Mouse (Mus musculus) yolk sac, embryonic 10.5 days (tissue): ENCODE measurements around the gene Ash1l.
"Not testable (repeated sequence)": the region's sequence is repeated elsewhere in the genome, so short reads cannot be mapped to it uniquely, and the experiment has no call there.

Experiments used
- DNase-seq: peaks from one replicate; pipeline ENCODE4 v3.0.0-alpha.2; 2017; ENCODE audit warnings: low spot score

The Ash1l gene

DNA sequence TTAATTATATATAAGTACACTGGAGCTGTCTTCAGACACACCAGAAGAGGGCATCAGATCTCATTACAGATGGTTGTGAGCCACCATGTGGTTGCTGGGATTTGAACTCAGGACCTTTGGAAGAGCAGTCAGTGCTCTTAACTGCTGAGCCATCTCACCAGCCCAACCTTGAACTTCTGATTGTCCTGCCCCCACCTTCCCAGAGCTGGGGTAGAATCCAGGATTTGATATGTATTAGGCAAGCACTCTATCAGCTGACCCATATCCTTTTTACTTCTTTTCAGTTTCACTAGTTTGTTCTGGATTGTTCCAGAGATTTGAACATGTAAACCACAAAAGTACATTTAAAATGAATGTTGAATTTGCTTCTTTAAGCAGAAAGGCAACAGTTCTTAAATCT is 12.8 kb downstream of the Ash1l start:
- not testable (repeated sequence) for DNase-seq

DNA sequence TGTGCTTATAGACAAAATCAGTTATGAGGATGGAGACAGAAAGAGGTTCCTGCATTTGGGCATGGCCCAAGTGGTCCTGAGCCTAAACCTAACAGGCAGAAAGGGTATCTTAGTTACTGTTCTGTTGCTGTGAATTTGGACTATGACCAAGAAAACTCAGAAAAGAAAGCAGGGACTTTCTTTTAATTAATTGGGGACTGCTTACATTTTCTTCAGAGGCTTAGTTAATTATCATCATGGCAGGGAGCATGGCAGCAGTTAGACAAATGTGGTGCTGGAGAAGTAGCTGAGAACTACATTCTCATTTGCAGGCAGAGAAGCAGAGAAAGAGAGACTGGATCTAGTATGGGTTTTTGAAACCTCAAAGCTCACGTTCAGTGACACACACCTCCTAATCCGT is 24.6 kb downstream of the Ash1l start:
- DNase-seq: no peak

- no peak for DNase-seq
Measured at GRCm38 (mm10) chr3:88981206-88982010, 31.0 kb downstream of the Ash1l start.

DNA sequence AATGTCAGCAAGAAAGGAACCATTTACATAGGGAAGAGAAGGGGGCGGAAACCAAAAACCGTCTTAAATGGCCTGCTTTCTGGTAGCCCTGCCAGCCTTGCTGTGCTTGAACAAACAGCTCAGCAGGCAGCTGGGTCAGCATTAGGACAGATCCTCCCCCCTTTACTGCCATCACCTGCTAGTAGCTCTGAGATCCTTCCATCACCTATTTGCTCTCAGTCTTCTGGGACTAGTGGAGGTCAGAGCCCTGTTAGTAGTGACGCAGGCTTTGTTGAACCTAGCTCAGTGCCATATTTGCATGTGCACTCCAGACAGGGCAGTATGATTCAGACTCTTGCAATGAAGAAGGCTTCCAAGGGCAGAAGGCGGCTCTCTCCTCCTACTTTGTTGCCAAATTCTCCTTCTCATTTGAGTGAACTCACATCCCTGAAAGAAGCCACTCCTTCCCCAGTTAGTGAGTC is 33.5 kb downstream of the Ash1l start:
- DNase-seq: no peak

DNA sequence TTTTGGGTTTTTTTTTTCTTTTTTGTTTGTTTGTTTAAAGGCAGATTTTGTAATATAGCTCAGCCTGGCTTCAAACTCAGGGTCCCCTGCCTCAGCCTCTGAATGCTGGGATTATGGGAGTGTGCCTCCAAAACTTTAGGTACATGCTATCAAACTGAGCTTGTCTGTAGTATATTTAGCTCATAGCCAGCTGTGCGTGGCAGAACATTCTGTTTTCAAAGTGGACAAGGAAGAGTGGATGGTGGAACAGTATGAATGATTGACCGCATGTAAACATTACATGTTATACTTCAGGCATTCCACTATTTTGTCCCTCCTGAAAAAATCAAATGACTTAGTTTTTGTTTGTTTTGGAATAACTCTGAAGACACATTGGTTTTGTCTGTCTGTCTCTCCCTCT is 42.4 kb downstream of the Ash1l start:
- no peak for DNase-seq

DNA sequence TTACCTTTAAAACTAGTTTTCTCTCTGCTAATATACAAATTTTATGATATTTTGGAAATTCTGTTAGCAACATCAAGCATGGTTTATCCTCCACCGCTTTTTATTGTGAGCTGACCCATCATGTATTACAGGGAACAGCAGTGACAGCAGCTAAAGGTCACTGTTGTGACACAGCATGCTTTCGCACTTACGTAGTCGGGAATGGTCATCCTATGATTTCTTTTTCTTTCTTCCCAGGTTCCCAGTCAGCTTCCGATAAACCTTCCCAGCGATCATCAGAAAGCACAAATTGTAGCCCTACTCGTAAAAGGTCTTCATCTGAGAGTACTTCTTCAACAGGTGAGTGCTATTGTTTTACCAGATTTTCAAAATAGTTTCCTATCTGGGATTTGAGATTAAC is 51.1 kb downstream of the Ash1l start:
- DNase-seq: no peak

DNA sequence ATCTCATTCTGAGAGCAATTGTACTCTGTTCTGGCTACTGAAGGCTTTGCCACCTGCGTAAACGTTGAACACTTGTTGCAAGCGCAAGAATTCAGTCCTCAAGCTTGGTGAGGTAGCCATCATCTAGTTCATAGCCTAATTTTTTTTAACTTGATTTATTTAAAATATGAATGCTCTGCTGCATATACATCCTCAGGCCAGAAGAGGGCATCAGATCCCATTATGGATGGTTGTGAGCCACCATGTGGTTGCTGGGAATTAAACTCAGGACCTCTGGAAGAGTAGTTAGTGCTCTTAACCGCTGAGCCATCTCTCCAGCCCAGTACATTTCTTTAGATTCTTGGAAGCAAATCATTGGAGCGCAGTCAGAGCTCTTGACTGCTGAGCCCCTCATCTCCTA is 80.5 kb downstream of the Ash1l start:
- DNase-seq: not testable (repeated sequence)

GRCm38 (mm10) chr3:89043359-89043758 is 92.9 kb downstream of the Ash1l start:
- DNase-seq: no peak

- DNase-seq: no peak
Measured at GRCm38 (mm10) chr3:89058361-89058760, 107.9 kb downstream of the Ash1l start.

DNA sequence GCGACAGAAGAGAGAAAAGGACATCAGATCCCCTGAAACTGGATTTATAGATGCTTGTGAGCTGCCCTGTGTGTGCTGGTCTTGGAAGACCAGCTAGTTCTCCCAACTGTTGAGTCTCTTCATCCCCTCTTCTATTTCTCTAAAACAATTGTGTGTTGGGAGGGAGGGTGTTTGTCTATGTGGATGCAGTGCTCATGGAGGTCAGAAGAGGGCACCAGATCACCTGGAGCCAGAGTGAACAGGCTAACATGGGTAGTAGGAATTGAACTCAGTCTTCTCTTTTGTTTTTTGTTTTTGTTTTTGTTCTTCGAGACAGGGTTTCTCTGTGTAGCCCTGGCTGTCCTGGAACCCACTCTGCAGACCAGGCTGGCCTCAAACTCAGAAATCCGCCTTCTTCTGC is 108.4 kb downstream of the Ash1l start:
- peak; percentile 11 for DNase-seq

DNA sequence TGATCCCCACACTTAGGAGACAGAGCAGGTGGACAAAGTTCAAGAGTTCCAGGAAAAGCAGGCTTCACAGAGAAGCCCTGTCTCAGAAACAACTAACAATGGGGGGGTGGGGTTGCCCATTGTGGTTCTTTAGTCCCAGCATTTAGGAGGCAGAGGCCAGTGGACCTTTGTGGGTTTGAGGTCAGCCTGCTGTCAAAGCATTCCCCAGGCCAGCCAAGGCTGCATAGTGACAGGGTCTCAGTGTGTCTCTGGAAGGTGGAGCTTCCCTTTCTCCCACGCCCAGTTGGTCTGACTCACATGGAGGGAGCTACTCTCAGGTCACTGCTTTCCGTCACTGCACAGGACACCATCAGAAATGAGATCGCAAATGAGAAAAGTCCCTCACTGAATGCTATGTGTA is 111.3 kb downstream of the Ash1l start:
- peak; percentile 43 for DNase-seq

- DNase-seq: no peak
Measured at GRCm38 (mm10) chr3:89067265-89067664, 116.8 kb downstream of the Ash1l start.

- DNase-seq: no peak
Measured at GRCm38 (mm10) chr3:89077383-89077782, 127.0 kb downstream of the Ash1l start.

DNA sequence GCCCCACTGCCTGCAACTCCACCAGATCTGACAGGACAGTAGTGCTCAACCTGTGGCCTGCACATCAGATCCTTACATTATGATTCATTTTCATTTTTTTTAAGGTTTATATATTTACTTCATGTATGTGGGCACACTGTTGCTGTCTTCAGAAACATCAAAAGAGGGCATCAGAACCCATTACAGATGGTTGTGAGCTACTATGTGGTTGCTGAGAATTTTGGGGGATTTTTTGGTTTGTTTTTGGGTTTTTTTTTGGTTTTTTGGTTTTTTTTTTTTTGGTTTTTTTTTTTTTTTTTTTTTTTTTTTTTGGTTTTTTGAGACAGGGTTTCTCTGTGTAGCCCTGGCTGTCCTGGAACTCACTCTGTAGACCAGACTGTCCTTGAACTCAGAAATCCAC is 131.9 kb downstream of the Ash1l start:
- not testable (repeated sequence) for DNase-seq

DNA sequence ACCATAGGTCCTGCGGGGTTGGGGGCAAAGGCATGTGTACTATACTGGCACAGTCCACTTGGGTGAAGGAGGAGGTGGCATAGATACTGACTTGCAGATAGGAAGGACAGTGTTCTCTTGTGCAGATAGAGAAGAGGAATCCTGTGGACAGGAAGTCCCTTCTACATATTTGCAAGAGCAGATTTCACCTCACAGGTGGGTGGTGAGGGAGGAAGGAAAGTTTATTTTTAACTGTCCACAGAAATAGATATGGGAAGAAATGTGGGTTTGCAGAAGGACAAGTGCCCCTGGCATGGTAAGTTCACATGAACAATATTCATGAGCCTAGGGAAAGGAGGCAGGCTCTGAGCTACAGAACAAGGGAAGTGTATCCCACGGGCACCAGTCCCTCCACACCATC is 133.7 kb downstream of the Ash1l start:
- no peak for DNase-seq

DNA sequence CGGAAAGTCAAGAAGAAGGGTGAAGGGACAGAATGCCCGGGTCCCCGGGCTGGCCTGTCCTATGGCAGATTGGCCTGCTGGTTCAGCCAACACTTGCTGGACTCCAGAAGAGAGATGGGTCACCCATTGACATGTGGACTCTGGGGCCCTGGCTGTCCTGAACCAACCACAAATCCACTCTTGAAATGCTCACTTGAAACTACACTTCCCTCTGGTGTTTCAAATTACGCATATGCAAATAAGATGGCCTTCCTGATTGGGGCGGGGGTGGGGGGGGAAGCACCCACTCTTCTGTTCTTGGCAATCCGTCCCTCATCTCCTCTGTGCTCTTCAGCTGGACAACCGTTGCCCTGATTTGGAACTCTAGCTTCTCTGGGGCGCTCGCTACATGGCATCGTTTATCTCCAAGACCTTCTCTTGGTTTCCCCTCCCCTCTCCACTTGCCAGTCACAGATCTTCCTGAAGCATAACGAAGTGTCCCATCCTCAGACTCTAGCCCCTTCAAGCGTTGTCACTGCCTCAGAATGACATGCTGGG is 134.3 kb downstream of the Ash1l start:
- DNase-seq: no peak

DNA sequence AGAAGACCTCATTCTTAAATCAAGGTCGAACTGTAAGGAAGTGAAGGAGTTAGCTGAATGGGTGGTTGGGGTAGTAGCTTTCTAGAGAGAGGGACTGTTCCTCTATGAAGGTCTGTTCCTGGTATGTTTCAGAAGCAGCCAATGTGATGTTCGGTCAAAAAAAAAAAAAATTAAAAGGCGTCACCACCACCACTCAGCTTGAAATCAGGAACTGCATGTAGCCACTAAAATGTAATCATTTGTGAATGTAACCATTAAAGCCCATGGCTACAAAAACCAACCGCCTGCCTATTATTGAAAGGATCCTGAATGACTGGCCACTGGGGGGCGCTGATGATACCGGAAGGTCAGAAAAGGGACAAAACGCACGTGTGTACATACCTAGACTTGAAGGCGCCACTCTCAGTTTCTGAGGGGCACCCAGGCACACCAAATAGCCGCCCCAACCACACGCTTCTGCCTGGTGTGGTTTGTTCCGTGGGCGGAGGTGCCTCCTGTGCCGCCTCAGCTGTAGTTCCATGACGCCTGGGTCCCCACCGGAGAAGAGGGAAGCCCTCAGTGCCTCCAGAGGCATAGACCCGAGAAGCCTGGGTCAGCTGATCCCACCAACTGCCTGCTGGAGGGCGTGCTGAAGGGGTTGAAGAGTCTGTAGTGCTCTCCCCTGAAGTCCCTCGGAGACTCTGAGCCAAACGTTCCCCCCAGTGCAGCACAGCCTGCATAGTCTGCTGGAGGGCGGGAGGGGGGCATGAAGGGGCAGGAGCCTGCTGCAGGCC is 137.1 kb downstream of the Ash1l start:
- peak; percentile 58 for DNase-seq

GRCm38 (mm10) chr3:89088974-89089373 is 138.6 kb downstream of the Ash1l start:
- DNase-seq: peak; percentile 49

GRCm38 (mm10) chr3:89089882-89090591 is 139.6 kb downstream of the Ash1l start:
- DNase-seq: peak; percentile 91

DNA sequence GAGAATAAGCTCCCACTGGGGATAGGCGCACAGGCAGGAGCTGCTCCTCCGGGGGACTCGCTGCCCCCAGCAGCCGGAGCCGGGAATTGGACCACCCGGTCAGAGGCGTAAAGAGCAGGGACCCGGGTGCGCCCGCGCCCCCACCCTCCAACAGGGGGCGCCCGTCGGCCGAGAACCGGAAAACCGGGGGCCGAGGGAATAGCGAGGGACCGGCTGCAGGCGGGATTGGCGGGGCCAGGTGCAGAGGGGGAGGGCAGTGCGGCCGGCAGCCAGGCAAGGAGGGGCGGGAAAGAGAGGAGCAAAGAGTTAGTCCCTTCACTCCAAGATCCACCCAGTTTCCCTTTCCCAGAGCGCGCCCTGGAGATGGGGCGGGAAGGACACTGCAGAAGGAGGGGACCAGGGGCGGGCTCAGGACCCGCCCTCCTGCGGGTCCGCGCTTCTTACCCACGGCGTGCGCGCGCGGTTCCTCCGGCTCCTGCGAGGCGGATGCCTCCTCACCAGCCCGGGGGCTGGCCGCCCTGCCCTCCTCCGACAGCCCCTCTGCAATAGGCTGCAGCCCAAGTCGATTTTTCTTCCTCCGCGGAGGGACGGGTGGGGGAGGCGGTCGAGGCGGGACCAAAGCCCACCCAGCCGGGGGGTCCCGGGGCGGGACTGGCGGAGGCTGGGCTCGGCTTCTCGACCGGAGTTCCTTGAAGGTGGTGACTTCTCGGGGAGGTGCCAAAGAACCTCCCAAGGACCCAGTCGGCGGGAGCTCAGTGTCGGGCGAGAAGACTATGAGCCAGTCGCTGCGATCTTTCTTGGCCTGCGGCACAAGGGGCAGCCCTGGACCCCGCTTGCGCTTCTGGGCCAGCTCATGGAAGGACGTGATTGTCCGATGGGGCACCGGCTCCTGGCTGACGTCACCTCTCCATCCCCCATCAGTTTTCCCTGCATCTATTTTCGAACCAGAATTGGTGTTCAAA is 140.6 kb downstream of the Ash1l start:
- DNase-seq: peak; percentile 92
